Mouse (Mus musculus): ENCODE measurements at regions not wholly inside any gene's neighbourhood (a gene's known extent, or its start where the extent isn't known, plus 50 kb on each side); places are given as distances from the start of the nearest gene placed in this dataset.

GRCm38 (mm10) chr12:32489415-32490139, 111.1 kb downstream of the Ccdc71l start:
- no peak for DNase-seq

DNA sequence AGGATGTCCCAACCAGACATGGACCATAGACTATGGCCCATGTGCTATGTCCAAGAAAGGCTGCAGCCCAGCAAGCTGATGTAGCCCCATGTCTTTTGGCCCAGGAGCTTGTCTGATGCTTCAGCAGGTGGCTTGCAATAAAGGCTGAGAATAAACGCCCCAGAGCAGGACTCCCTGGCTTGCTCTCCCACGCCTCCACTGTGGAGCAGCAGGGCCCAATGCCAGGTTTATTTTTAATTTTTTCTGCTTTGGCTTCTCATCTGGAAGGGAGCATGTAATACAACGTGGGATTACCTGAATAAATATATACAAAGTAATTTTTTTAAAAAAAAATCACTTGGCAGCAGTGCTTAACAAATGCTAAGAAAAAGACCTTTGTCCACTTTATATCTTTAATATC, 125.7 kb downstream of the Ccdc71l start:
- DNase-seq: no peak

- DNase-seq: no peak
These were observed 130.2 kb downstream of the Ccdc71l start for GRCm38 (mm10) chr12:32508671-32509070.

GRCm38 (mm10) chr12:32525586-32525985, 147.1 kb downstream of the Ccdc71l start:
- DNase-seq: no peak

GRCm38 (mm10) chr12:32531216-32531615, 152.7 kb downstream of the Ccdc71l start:
- no peak for DNase-seq

GRCm38 (mm10) chr12:32533641-32534040, 155.1 kb downstream of the Ccdc71l start:
- DNase-seq: no peak

DNA sequence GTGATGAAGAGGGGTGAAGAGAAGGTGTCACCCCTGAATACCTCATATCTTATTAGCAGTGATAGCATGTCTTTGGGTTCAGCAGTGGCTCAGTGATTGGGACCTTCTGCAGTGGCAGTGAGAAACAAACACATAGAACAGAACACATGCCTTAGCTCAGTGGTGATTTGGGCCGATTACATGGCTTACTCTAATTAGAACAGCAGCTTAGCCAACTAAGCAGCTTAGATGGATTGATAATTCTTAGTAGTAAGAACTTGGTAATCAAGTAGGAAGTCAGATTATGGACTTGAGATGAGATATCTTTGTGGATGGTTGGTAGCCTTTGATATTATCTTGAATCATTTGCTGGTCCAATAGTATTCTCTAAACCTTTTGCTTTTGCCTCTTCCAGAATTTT, 167.0 kb downstream of the Ccdc71l start:
- DNase-seq: no peak

DNA sequence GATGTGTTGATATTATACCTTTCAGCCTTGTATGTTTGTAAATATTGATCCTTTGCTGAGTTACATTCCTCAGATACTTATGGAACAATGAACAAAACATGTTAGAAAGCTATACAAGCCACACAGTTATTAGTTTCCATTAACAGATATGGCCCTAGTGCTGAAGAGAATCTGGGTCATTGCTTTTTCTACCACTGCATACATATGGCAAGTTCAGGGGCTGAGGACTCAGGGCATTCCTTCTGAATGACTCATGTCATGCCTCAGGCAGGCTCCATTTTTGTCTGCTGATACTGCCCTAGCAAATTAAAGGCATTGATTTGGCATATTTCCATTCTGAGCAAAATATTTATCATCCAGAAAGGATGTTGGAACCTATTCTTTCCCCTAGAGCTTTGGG, 167.9 kb downstream of the Ccdc71l start:
- no peak for DNase-seq

DNA sequence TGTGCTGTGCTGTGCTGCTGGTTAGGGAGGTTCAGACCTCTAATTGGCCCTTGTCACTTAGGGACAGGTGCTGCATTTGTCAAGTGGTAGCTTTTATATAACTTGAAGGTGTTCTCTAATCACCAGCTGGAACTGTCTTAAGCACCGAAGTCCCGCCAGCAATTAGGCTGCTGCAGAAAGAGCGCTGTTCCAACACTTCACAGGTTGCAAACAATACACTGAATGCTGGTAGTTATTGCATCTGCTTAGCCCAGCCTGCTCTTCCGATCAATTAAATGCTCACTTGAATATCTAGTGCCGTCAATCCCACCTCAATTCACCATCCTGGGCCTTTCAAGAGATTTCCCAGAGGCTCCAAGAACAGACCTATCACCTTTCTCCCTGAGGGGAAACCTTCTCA, 175.3 kb downstream of the Ccdc71l start:
- DNase-seq: no peak

DNA sequence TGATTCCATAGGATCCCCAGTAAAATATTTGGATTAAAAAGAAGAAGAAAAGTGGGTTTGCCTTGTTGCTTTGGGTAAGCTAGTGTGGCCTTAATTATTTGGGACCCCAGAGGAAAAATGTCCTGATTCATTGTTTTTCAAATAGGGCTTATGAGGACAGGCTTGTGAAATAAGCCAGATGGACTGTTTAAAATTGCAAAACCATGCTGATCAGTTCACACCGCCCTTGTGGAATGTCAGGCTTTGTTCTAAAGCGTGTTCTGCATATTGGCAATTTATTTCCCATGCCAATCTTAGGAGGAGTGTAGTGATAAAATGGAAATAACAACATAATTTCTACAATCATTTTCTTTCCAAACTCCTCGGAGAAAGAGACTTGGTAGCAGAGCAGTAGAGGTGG, 189.3 kb downstream of the Ccdc71l start:
- DNase-seq: no peak

DNA sequence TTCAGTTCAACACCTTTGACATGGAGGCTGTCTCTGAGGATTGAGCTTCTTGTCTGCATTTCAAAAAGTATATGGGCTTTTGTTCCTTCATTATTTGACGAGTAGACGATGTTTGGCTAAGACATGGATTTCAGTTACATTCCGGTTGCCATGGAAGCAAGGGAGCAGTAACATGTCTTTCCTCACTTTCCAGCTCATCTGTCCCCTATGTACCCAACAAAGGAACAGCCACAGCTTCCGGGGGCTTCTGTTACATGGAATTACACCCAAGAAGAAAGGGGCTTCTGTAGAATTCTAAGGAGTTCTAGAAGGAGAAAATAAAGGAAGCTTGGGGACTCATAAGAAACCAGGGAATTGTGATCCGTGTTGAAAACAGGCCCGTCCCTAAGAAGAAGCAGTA, 202.8 kb downstream of the Ccdc71l start:
- no peak for DNase-seq

DNA sequence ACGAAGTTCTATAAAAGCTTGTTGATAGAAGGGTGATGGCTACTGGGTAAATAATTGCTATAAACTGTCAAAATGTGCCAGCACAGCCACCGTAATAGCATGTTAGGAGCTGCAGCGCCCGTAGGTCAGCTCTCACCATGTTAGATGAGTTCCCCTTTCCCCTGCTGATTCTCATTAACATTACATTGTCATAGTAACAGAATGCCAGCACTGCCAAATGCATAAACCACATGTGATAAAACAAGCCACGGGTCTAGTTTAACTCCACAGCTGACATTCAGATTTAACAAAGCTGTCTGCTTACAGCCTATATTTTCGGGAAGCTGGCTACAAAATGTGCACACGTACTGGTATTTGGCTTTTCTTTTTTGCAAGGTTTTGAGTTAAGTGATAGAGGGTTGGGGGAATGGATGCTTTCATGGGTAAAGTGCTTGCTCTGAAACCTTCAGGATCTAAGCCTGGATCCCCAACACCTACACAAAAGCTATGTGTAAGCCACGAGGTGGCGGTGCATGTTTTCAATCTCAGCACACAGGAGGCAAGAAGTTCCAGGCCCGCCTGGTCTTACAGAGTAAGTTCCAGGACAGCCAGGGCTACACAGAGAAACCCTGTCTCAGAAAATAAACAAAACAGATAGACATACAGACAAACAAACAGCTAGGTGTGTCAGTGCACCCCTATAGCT, 217.1 kb upstream of the Nampt start:
- DNase-seq: no peak

DNA sequence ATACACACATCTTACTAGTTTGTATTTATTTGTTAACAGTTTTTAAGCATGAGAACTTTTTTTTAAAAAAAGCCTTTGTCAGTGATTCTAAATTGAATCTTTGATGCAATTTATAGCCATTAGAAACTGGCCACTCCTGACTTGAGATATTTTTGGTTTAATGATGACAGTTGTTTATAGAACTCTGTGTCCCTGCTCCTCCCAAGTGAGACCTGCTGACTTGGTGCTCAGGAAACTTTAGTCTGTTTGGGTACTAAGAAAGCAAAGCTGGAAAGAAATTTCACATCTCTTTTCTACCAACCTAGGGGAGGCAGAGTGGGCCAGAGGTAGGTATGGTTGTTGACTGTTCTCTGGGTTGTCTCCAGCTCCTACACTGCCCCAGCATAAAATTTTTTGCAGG, 214.0 kb upstream of the Nampt start:
- DNase-seq: no peak

DNA sequence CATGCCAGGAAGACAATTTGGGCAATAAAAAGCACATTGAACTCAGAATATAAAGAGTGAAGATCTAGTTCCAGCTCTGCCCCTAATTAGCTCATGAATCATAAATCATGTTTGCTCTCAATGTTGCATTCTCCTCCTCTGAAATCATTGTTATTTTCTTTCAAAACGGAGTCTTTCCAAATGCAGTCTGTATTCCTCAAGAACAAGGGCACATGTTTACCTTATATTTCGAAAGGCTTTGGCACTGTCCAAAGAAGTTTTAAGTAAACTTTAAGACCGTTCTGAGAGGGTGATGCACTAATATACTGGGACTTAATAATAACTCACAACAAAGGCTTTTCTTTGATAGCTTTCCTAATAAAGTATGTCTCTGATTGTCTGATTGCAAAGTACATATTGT, 204.3 kb upstream of the Nampt start:
- DNase-seq: no peak

DNA sequence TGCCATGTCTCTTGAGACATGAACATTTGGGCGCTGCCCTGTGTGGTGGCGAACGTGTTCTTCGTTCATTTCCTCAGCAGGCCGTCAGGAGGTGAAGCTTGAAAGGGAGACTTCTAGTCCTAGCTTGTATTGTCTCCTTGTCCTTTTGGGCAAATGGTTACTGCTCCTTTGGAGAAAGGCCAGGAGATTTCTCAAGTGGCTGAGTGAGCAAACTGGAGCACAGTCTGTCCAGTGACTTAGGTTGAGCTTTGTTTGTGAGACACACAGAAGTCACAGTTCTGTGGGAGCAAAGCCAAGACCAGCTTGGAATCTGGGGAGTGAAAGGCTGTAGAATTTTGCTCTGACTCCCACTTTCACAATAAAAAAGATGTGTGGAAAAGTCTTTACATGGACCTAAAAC, 203.3 kb upstream of the Nampt start:
- DNase-seq: no peak

GRCm38 (mm10) chr12:32617031-32617430, 202.3 kb upstream of the Nampt start:
- DNase-seq: no peak

DNA sequence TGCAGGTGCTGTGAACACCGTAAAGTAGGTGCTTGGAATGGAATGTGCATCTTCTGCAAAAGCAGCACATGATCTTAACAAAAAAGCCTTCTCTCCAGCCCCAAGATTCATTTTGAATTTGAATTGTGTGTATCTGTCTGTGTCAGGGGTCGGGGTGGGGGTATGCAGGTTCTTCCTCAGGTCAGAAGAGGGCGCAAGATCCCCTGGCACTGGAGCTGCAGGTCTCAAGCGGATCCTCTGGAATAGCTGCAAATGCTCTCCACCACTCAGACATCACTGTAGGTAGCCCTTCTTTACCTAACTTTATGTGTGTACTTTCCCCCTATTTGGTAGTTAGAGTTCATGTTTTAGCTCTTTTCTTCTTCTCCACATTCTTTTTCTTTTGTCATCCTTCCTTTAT, 199.5 kb upstream of the Nampt start:
- no peak for DNase-seq

DNA sequence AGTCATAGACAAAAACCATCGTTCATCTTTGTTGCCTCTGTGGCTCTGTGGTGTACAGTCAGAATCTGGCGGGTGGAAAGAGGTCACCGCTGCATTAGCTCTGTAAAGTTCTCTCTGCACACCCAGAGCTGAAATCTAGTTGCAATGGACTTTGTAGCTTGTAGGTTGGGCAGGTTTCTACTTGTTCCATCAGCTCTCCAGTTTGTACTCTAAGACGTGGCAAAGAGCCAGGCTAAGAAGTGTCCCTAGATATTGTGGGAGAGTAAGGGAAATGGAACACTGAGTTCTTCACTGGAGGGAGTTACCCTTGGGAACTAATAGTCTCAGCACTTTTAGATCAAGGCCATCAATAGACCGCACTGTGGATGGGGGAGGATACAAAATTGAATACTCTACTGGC, 197.6 kb upstream of the Nampt start:
- no peak for DNase-seq

- no peak for DNase-seq
These were observed 190.8 kb upstream of the Nampt start for GRCm38 (mm10) chr12:32628552-32628951.

DNA sequence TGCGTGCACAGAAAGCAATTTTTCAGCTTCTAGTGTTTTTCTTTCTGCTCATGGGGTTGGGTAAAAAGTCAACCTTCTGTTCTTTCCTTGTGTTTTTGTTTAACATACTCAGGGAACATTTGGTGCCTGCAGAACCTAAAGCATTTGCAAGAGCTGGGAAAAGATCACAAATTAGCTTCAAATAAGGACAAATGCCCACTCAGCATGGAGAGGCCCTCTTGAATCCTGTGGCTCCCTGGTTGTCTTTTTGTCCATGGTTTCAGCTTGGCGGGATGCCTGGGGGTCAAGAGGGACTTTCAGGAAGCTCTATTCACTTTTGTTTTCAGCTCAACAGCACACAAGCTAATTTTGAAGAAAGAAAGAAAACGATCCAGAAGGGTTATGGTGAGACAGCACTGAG, 186.4 kb upstream of the Nampt start:
- peak in 1 of 2 experiments; percentile 26 for DNase-seq

DNA sequence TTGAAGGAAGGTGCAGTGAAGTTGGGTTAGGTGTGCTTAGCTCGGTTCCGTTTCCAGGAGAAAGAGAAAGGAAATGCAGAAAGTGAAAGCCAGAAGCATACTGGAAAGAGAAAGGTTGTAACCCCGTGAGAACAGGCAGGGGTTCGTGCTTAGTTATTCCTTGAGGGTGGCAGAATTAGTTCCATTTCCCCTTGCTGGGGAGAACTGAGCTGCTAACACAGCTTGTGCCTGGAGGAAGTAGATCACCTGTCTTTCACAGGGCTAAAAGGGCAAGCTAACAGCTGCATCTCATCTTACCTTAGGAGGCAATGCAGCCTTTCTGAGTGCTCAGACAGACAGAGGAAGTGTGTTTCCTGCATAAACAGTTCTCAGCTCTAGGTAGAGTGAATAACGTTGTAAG, 184.3 kb upstream of the Nampt start:
- no peak for DNase-seq

DNA sequence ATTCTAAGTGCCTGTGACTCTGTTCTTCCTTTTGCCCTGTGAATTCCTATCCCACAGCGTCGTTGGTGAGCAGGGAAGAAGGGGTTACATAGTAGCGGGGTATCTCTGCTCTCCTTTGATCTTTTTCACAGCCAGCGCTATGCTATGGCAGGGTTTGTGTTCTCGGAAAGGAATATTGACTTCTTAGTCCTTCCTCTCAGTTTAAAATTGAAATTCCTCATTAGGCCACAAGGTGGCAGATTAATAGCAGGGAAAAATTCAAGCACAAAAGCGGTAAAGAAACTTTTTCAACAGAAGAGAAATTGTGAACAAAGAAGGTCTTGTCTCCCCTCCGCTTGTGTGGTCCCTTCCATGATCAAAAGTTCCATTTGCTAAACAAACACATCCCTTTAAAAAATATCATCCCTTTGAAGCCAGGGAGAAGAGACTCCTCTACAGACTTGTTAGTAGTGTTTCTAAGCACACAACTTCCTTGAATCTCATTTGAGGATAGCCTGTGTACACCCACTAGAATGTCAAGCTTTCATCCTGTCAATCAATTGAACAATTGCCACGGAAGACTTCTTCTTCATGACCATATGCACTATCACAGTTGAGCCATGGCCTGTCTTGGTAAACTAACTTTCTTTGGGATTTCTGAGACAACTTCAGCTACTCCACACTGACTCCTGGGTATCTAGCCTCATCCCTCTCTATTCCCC, 181.8 kb upstream of the Nampt start:
- peak; percentile 10 to 27 for DNase-seq

- no peak for DNase-seq
These were observed 178.8 kb upstream of the Nampt start for GRCm38 (mm10) chr12:32640591-32640990.

DNA sequence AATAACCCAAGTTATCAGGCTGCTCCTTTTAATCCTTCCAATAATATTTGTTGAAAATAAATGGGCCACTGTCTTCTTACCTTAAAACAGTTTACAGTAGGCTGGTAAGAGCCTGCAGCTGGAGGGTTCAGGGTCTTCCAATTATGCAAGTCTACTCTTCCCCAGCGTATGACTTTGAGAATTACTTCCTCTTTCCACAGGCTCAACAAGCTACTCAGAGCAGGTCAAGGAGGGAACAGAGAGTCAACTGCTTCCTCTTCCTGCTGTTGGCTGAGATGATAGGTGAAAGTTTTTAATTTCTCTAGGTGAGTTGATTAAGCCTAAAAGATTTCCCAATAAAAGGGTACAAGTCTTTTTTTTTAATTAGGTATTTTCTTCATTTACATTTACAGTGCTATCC, 176.9 kb upstream of the Nampt start:
- DNase-seq: no peak
